Mouse (Mus musculus): ENCODE results near the gene Accsl. TPM values are rescaled to one million over a fixed set of nuclear protein-coding genes. Genes with fewer than 3 reads are reported as not detected.

Gene Accsl
- total and polyA plus RNA-seq, 2 experiments from 2014 or later: 0.08 TPM; not detected in 1

- WGBS: 67% methylated on average over 9 of the region's 9 CpGs
- Histone ChIP-seq H3K27me3 (ENCODE audit: control insufficient read depth, insufficient read depth, low read length) (0 out of 2 replicates have a peak, but pooled peaks cover 4% of the 10 kb centered on the region), H3K4me3 (ENCODE audit: low read depth, low read length) (no peak overlapping the region), H3K9me3 (replicated peaks; ENCODE audit: control insufficient read depth, low read length) (no peaks in the 10 kb centered on the region), H3K4me2 (ENCODE audit: low read depth, low read length) (no peak overlapping the region), H3K9ac (replicated peaks; ENCODE audit: low read depth, low read length) (no peak overlapping the region), H3K27ac (ENCODE audit: low read depth) (no peak overlapping the region), H3K36me3 (replicated peaks; ENCODE audit: control insufficient read depth, insufficient read depth, low read length) (no peaks in the 10 kb centered on the region), H3K4me1 (ENCODE audit: control insufficient read depth, insufficient read depth) (no peaks in the 10 kb centered on the region)
- ATAC-seq (ENCODE audit: insufficient read depth, low read depth) (no peak), DNase-seq (ENCODE audit: low spot score) (no peak)
- TF ChIP-seq EP300 (IDR thresholded peaks at IDR 0.05; ENCODE audit: low read depth) (no peak), CTCF (IDR thresholded peaks at IDR 0.05; ENCODE audit: low read depth) (no peak)
Observed at GRCm38 (mm10) chr2:93881640-93882367, 12.8 kb upstream of the Accsl start.

DNA sequence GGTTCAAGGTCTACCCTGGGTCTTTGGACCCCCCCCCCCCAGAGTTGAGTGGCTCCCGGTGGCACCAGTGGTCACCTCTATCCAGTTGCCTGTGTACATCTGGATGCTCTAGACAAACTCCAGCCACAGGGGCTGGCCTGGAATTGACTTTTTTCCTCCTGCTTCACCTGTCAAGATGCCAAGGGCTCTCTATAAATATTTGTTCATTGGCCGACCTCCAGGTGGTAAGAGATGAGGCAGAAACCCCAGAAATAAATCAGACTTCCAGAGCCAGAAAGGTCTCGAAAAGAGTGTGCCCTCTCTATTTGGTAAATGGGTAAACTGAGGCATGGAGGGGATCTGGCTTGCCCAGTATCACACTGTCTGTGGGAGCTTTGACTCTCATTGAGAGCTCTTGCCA is 12.0 kb upstream of the Accsl start:
- DNase-seq (ENCODE audit: low spot score): no peak

DNA sequence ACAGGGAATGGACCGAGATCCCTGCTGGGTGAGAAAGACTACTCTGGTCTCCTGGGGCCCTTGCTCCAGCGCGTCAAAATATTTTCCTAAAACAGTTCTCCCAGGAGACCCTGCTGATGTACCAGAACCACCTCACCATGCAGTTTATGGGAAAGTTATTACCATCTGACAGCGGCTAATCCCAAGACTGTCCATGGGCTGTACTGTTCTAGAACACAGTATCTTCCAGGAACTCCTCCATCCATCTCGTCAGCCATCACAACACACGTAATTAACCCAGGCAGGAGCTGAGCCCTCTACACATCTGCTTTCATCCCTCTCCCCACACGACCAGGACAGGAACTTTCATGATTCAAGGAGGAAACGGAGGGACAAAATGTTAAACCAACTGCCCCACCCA is 11.5 kb upstream of the Accsl start:
- no peak overlapping the region for H3K9ac ChIP-seq (replicated peaks; ENCODE audit: low read depth, low read length)
- no peak overlapping the region for H3K4me2 ChIP-seq (ENCODE audit: low read depth, low read length)
- no peaks in the 10 kb centered on the region for H3K36me3 ChIP-seq (replicated peaks; ENCODE audit: control insufficient read depth, insufficient read depth, low read length)
- no peak for DNase-seq (ENCODE audit: low spot score)
- peaks cover 4% of the 10 kb centered on the region; the same call in 1 of the 2 replicates for H3K4me1 ChIP-seq (ENCODE audit: control insufficient read depth, insufficient read depth)
- 0 out of 2 replicates have a peak, but pooled peaks cover 4% of the 10 kb centered on the region for H3K27me3 ChIP-seq (ENCODE audit: control insufficient read depth, insufficient read depth, low read length)
- no peak for TF ChIP-seq CTCF (IDR thresholded peaks at IDR 0.05; ENCODE audit: low read depth)
- TF ChIP-seq EP300 (IDR thresholded peaks at IDR 0.05; ENCODE audit: low read depth): no peak
- H3K4me3 ChIP-seq (ENCODE audit: low read depth, low read length): no peak overlapping the region
- H3K27ac ChIP-seq (ENCODE audit: low read depth): no peak overlapping the region
- no peaks in the 10 kb centered on the region for H3K9me3 ChIP-seq (replicated peaks; ENCODE audit: control insufficient read depth, low read length)
- 59% methylated on average over 8 of the region's 8 CpGs for WGBS
- no peak for ATAC-seq (ENCODE audit: insufficient read depth, low read depth)

More for the DNA sequence above, 12.0 kb upstream of the Accsl start:
- Histone ChIP-seq H3K9me3 (replicated peaks; ENCODE audit: control insufficient read depth, low read length) (no peaks in the 10 kb centered on the region), H3K36me3 (replicated peaks; ENCODE audit: control insufficient read depth, insufficient read depth, low read length) (no peaks in the 10 kb centered on the region), H3K4me2 (ENCODE audit: low read depth, low read length) (no peak overlapping the region), H3K27me3 (ENCODE audit: control insufficient read depth, insufficient read depth, low read length) (0 out of 2 replicates have a peak, but pooled peaks cover 4% of the 10 kb centered on the region), H3K9ac (replicated peaks; ENCODE audit: low read depth, low read length) (no peak overlapping the region), H3K27ac (ENCODE audit: low read depth) (no peak overlapping the region), H3K4me1 (ENCODE audit: control insufficient read depth, insufficient read depth) (peaks cover 4% of the 10 kb centered on the region; the same call in 1 of the 2 replicates), H3K4me3 (ENCODE audit: low read depth, low read length) (no peak overlapping the region)
- ATAC-seq (ENCODE audit: insufficient read depth, low read depth): no peak
- WGBS: 29% methylated on average over 3 of the region's 3 CpGs
- TF ChIP-seq EP300 (IDR thresholded peaks at IDR 0.05; ENCODE audit: low read depth) (no peak), CTCF (IDR thresholded peaks at IDR 0.05; ENCODE audit: low read depth) (no peak)

DNA sequence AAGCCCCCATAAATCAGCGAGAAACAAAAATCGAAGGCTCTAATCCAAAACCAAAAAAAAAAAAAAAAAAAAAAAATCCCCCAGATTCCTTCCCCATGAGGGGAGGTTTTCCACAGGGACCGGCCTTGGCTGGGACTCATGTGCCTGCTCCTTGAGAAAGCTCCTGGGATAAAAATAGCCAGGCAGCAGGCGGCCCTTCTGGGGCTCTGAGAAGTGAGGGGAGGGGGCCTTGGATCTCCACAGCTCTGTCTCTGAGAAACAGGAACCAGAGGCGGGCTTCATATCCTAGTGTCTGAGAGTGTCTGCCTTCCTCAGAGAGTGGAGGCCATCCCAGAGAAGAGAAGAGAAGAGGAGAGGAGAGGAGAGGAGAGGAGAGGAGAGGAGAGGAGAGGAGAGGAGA is 8.0 kb upstream of the Accsl start:
- DNase-seq (ENCODE audit: low spot score) (no peak), ATAC-seq (ENCODE audit: insufficient read depth, low read depth) (no peak)
- 19% methylated on average over 5 of the region's 5 CpGs for WGBS
- TF ChIP-seq EP300 (IDR thresholded peaks at IDR 0.05; ENCODE audit: low read depth): no peak
- H3K4me3 ChIP-seq (ENCODE audit: low read depth, low read length): no peak overlapping the region
- no peaks in the 10 kb centered on the region for H3K36me3 ChIP-seq (replicated peaks; ENCODE audit: control insufficient read depth, insufficient read depth, low read length)
- no peak overlapping the region for H3K9ac ChIP-seq (replicated peaks; ENCODE audit: low read depth, low read length)
- peaks cover 4% of the 10 kb centered on the region; the same call in 1 of the 2 replicates for H3K4me1 ChIP-seq (ENCODE audit: control insufficient read depth, insufficient read depth)
- H3K4me2 ChIP-seq (ENCODE audit: low read depth, low read length): no peak overlapping the region
- H3K9me3 ChIP-seq (replicated peaks; ENCODE audit: control insufficient read depth, low read length): no peaks in the 10 kb centered on the region
- no peaks in the 10 kb centered on the region for H3K27me3 ChIP-seq (ENCODE audit: control insufficient read depth, insufficient read depth, low read length)
- H3K27ac ChIP-seq (ENCODE audit: low read depth): no peak overlapping the region

GRCm38 (mm10) chr2:93874606-93875005 is 5.6 kb upstream of the Accsl start:
- WGBS: 85% methylated on average over 3 of the region's 3 CpGs
- H3K4me3 ChIP-seq (ENCODE audit: low read depth, low read length): no peak overlapping the region
- TF ChIP-seq EP300 (IDR thresholded peaks at IDR 0.05; ENCODE audit: low read depth) (no peak), CTCF (IDR thresholded peaks at IDR 0.05; ENCODE audit: low read depth) (no peak)
- H3K36me3 ChIP-seq (replicated peaks; ENCODE audit: control insufficient read depth, insufficient read depth, low read length): no peaks in the 10 kb centered on the region
- peaks cover 4% of the 10 kb centered on the region; the same call in 1 of the 2 replicates for H3K4me1 ChIP-seq (ENCODE audit: control insufficient read depth, insufficient read depth)
- no peak overlapping the region for H3K27ac ChIP-seq (ENCODE audit: low read depth)
- no peak overlapping the region for H3K9ac ChIP-seq (replicated peaks; ENCODE audit: low read depth, low read length)
- DNase-seq (ENCODE audit: low spot score) (no peak), ATAC-seq (ENCODE audit: insufficient read depth, low read depth) (no peak)
- H3K27me3 ChIP-seq (ENCODE audit: control insufficient read depth, insufficient read depth, low read length): no peaks in the 10 kb centered on the region
- no peaks in the 10 kb centered on the region for H3K9me3 ChIP-seq (replicated peaks; ENCODE audit: control insufficient read depth, low read length)
- no peak overlapping the region for H3K4me2 ChIP-seq (ENCODE audit: low read depth, low read length)

DNA sequence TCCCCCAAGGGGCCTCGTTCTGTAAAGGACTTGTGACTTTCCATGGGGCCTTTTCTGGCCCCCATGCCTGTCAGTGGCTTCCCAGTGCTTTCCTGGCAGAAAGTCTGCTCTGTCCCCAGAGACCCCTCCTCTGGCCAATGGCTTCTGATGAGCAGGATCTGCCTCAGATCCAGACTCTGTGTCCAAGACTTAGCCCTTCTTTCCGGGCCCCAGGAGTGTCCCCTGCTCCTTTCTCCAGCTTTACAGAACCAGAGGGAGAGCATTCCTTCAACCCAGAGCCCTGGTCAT is 5.2 kb upstream of the Accsl start:
- ATAC-seq (ENCODE audit: insufficient read depth, low read depth): 0 out of 2 replicates have a peak, but pooled peaks have one; percentile 22
- Histone ChIP-seq H3K4me1 (ENCODE audit: control insufficient read depth, insufficient read depth) (peaks cover 4% of the 10 kb centered on the region; the same call in 1 of the 2 replicates), H3K4me3 (ENCODE audit: low read depth, low read length) (no peak overlapping the region), H3K36me3 (replicated peaks; ENCODE audit: control insufficient read depth, insufficient read depth, low read length) (no peaks in the 10 kb centered on the region), H3K27me3 (ENCODE audit: control insufficient read depth, insufficient read depth, low read length) (no peaks in the 10 kb centered on the region), H3K9me3 (replicated peaks; ENCODE audit: control insufficient read depth, low read length) (no peaks in the 10 kb centered on the region), H3K9ac (replicated peaks; ENCODE audit: low read depth, low read length) (no peak overlapping the region), H3K27ac (ENCODE audit: low read depth) (no peak overlapping the region), H3K4me2 (ENCODE audit: low read depth, low read length) (no peak overlapping the region)
- no peak for DNase-seq (ENCODE audit: low spot score)
- TF ChIP-seq CTCF (IDR thresholded peaks at IDR 0.05; ENCODE audit: low read depth) (no peak), EP300 (IDR thresholded peaks at IDR 0.05; ENCODE audit: low read depth) (no peak)
- 15% methylated on average over 2 of the region's 2 CpGs for WGBS

All from heart, postnatal 0 days (tissue).